Mouse (Mus musculus) CD4-positive helper T cell, adult 2 months (primary cell): Measurements from ENCODE around the gene Itgb4.

Experiments
- DNase-seq: peaks from one replicate; pipeline ENCODE4 v3.0.0-alpha.2; 2012; ENCODE audit warnings: low read depth, missing footprints, low spot score

Gene Itgb4

GRCm38 (mm10) chr11:115970006-115970673 lies 4.4 kb upstream of the Itgb4 start:
- DNase-seq, result no peak

- no peak for DNase-seq
Observed at GRCm38 (mm10) chr11:115971016-115971415, 3.5 kb upstream of the Itgb4 start.

- no peak for DNase-seq
Observed at GRCm38 (mm10) chr11:115975083-115975420, 543 bp downstream of the Itgb4 start.

- no peak for DNase-seq
Observed at GRCm38 (mm10) chr11:115975544-115975943, 1.0 kb downstream of the Itgb4 start.

- DNase-seq, result no peak
Observed at GRCm38 (mm10) chr11:115982472-115982871, 8.0 kb downstream of the Itgb4 start.

- no peak for DNase-seq
Observed at GRCm38 (mm10) chr11:115983291-115983690, 8.8 kb downstream of the Itgb4 start.

GRCm38 (mm10) chr11:115989686-115990085 lies 15.2 kb downstream of the Itgb4 start:
- no peak for DNase-seq

GRCm38 (mm10) chr11:115992098-115992497 lies 17.6 kb downstream of the Itgb4 start:
- no peak for DNase-seq

- DNase-seq, result no peak
Observed at GRCm38 (mm10) chr11:115995256-115995655, 20.7 kb downstream of the Itgb4 start.

- DNase-seq, result no peak
Observed at GRCm38 (mm10) chr11:115997047-115997446, 22.5 kb downstream of the Itgb4 start.

- DNase-seq, result no peak
Observed at GRCm38 (mm10) chr11:115997662-115998061, 23.2 kb downstream of the Itgb4 start.

- no peak for DNase-seq
Observed at GRCm38 (mm10) chr11:115999027-115999426, 24.5 kb downstream of the Itgb4 start.

- peak; percentile 77 for DNase-seq
Observed at GRCm38 (mm10) chr11:115999538-116000143, 25.1 kb downstream of the Itgb4 start.

GRCm38 (mm10) chr11:116000607-116001006 lies 26.1 kb downstream of the Itgb4 start:
- no peak for DNase-seq

- no peak for DNase-seq
Observed at GRCm38 (mm10) chr11:116001725-116002124, 27.2 kb downstream of the Itgb4 start.

- DNase-seq, result no peak
Observed at GRCm38 (mm10) chr11:116002894-116003293, 28.4 kb downstream of the Itgb4 start.

- DNase-seq, result no peak
Observed at GRCm38 (mm10) chr11:116004186-116004823, 29.8 kb downstream of the Itgb4 start.

- DNase-seq, result peak; percentile 80
Observed at GRCm38 (mm10) chr11:116004840-116005700, 30.6 kb downstream of the Itgb4 start.

GRCm38 (mm10) chr11:116005701-116006419 lies 31.4 kb downstream of the Itgb4 start:
- DNase-seq, result no peak

- DNase-seq, result no peak
Observed at GRCm38 (mm10) chr11:116007095-116007850, 32.8 kb downstream of the Itgb4 start.

- DNase-seq, result no peak
Observed at GRCm38 (mm10) chr11:116008411-116008810, 33.9 kb downstream of the Itgb4 start.
